Mouse (Mus musculus): ENCODE data around the gene Acer1. TPM values are rescaled to one million over a fixed set of nuclear protein-coding genes. Genes with fewer than 3 reads are reported as not detected.
A peak's percentile ranks its signal among the peaks of the same experiment; 100 is the strongest.

Acer1 gene
- polyA plus RNA-seq (2015; fragmentation: Nextera tagmentation; extraction: Ambion mirVana) = not detected in 2 replicates

- H3K27ac ChIP-seq (ENCODE audit: low read length) = no peak within 1 kb of the TSS
- H3K9me3 ChIP-seq (replicated peaks; ENCODE audit: control insufficient read depth, low read length, poor library complexity, severe bottlenecking) = no peaks in the 10 kb centered on the region
- no peaks in the 10 kb centered on the region for H3K27me3 ChIP-seq (ENCODE audit: control insufficient read depth, insufficient read depth, low read depth, low read length)
- H3K4me1 ChIP-seq (ENCODE audit: control insufficient read depth, insufficient read depth, low read length) = no peaks in the 10 kb centered on the region
- H3K36me3 ChIP-seq (ENCODE audit: control insufficient read depth, insufficient read depth, low read length) = no peaks in the 10 kb centered on the region
- no peak within 1 kb of the TSS for H3K9ac ChIP-seq (ENCODE audit: low read depth, low read length)
- H3K4me2 ChIP-seq (ENCODE audit: low read length) = no peak within 1 kb of the TSS
- 76% methylated on average over 5 of the region's 5 CpGs for WGBS
- H3K4me3 ChIP-seq (ENCODE audit: low read depth, low read length) = no peak within 1 kb of the TSS
- no peak for ATAC-seq
These were observed at the start of gene Acer1 for GRCm38 (mm10) chr17:56982013-56982412. Acer1 (minus strand) TSS chr17:56982126.

GRCm38 (mm10) chr17:57030931-57031660 is 49.2 kb upstream of the Acer1 start, which contains the start of gene Khsrp:
Khsrp (minus strand) TSS chr17:57031522.
- H3K4me1 ChIP-seq (ENCODE audit: control insufficient read depth, insufficient read depth, low read length) = peaks cover 14% of the 10 kb centered on the region
- WGBS = under 1% methylated on average over 70 of the region's 99 CpGs
- ATAC-seq = no peak
- no peaks in the 10 kb centered on the region for H3K27me3 ChIP-seq (ENCODE audit: control insufficient read depth, insufficient read depth, low read depth, low read length)
- peaks cover 9% of the 10 kb centered on the region; the same call in 1 of the 2 replicates for H3K36me3 ChIP-seq (ENCODE audit: control insufficient read depth, insufficient read depth, low read length)
- peak within 1 kb of the TSS; percentile 87 for H3K4me2 ChIP-seq (ENCODE audit: low read length)
- H3K9me3 ChIP-seq (replicated peaks; ENCODE audit: control insufficient read depth, low read length, poor library complexity, severe bottlenecking) = no peaks in the 10 kb centered on the region
- H3K4me3 ChIP-seq (ENCODE audit: low read depth, low read length) = peak within 1 kb of the TSS; percentile 89
- H3K9ac ChIP-seq (ENCODE audit: low read depth, low read length) = peak within 1 kb of the TSS; percentile 80
- H3K27ac ChIP-seq (ENCODE audit: low read length) = peak within 1 kb of the TSS; percentile 86

DNA sequence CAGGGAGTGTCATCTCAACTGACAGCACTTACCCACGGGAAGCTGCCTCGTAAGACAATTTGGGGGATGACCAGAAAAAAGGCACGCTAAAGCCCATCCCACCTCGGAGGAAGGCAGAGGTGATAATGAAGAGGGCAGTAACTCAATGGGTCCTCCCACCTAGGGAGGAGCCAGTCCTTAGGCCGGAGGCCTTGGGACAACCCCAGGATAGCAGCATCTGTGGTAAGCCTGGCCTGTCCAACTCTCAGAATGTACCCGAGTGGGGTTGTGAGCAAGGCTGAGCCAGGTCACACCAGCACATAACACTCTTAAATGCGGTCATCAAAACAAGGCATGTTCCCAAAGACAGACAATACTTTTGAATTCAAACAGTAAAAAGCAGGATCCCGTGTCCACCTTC is 47.8 kb upstream of the Acer1 start:
- ATAC-seq = no peak
- Histone ChIP-seq H3K4me1 (ENCODE audit: control insufficient read depth, insufficient read depth, low read length) (peaks cover 14% of the 10 kb centered on the region), H3K9me3 (replicated peaks; ENCODE audit: control insufficient read depth, low read length, poor library complexity, severe bottlenecking) (no peaks in the 10 kb centered on the region), H3K27me3 (ENCODE audit: control insufficient read depth, insufficient read depth, low read depth, low read length) (no peaks in the 10 kb centered on the region), H3K9ac (ENCODE audit: low read depth, low read length) (0 out of 2 replicates have a peak overlapping the region, but pooled peaks have one; percentile 80), H3K4me3 (ENCODE audit: low read depth, low read length) (peak overlapping the region; percentile 89), H3K36me3 (ENCODE audit: control insufficient read depth, insufficient read depth, low read length) (peaks cover 18% of the 10 kb centered on the region), H3K4me2 (ENCODE audit: low read length) (peak overlapping the region; percentile 87), H3K27ac (ENCODE audit: low read length) (no peak overlapping the region)
- WGBS = 56% methylated on average over 8 of the region's 8 CpGs

DNA sequence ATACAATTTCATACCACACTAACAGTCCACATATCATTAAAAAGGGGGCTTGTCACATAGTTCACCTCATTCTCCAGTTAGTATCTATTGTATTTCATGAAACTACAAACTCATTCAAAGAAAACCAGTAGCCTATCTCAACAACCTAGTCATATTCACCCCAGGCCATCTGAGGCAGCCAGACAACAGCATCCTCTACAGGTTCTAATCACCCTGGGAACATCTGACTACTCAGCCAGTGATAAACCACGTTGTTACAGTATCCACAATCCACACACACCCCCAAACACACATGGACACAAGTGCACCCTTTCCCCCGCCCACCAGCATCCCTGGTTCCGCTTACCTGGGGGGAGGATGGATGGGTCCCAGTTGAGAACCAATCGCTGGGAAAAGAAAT is 45.5 kb upstream of the Acer1 start:
- Histone ChIP-seq H3K36me3 (ENCODE audit: control insufficient read depth, insufficient read depth, low read length) (peaks cover 38% of the 10 kb centered on the region), H3K4me1 (ENCODE audit: control insufficient read depth, insufficient read depth, low read length) (peaks cover 14% of the 10 kb centered on the region), H3K9ac (ENCODE audit: low read depth, low read length) (no peak overlapping the region), H3K4me2 (ENCODE audit: low read length) (no peak overlapping the region), H3K9me3 (replicated peaks; ENCODE audit: control insufficient read depth, low read length, poor library complexity, severe bottlenecking) (no peaks in the 10 kb centered on the region), H3K27me3 (ENCODE audit: control insufficient read depth, insufficient read depth, low read depth, low read length) (no peaks in the 10 kb centered on the region), H3K4me3 (ENCODE audit: low read depth, low read length) (no peak overlapping the region), H3K27ac (ENCODE audit: low read length) (no peak overlapping the region)
- WGBS = 90% methylated on average over 4 of the region's 4 CpGs
- ATAC-seq = no peak

GRCm38 (mm10) chr17:57020960-57021359 is 39.0 kb upstream of the Acer1 start:
- Histone ChIP-seq H3K4me1 (ENCODE audit: control insufficient read depth, insufficient read depth, low read length) (no peaks in the 10 kb centered on the region), H3K36me3 (ENCODE audit: control insufficient read depth, insufficient read depth, low read length) (peaks cover 41% of the 10 kb centered on the region), H3K4me3 (ENCODE audit: low read depth, low read length) (no peak overlapping the region), H3K4me2 (ENCODE audit: low read length) (no peak overlapping the region), H3K27ac (ENCODE audit: low read length) (no peak overlapping the region), H3K9me3 (replicated peaks; ENCODE audit: control insufficient read depth, low read length, poor library complexity, severe bottlenecking) (no peaks in the 10 kb centered on the region), H3K9ac (ENCODE audit: low read depth, low read length) (no peak overlapping the region), H3K27me3 (ENCODE audit: control insufficient read depth, insufficient read depth, low read depth, low read length) (no peaks in the 10 kb centered on the region)
- 95% methylated on average over 5 of the region's 5 CpGs for WGBS
- ATAC-seq = no peak

DNA sequence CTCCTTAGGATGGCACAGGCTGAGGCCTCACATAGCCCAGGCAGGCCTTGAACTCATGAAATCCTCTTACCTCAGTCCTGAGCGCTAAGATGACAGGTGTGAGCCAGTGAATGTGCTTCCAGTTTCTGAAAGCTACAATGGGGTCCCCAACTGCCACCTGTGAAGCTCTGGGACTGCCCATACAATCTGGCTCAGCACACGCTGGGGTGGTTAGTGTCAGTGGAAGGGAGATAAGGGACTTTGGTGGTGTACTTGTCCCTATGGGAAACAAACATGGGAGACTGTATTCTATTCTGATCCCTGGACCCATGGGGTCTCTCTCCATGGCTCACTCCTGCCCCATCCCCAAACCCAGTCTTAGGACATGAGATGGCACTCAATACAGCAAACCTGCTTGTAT is 37.8 kb upstream of the Acer1 start:
- ATAC-seq = no peak
- Histone ChIP-seq H3K9ac (ENCODE audit: low read depth, low read length) (no peak overlapping the region), H3K4me3 (ENCODE audit: low read depth, low read length) (no peak overlapping the region), H3K4me1 (ENCODE audit: control insufficient read depth, insufficient read depth, low read length) (no peaks in the 10 kb centered on the region), H3K36me3 (ENCODE audit: control insufficient read depth, insufficient read depth, low read length) (peaks cover 32% of the 10 kb centered on the region), H3K27me3 (ENCODE audit: control insufficient read depth, insufficient read depth, low read depth, low read length) (no peaks in the 10 kb centered on the region), H3K4me2 (ENCODE audit: low read length) (no peak overlapping the region), H3K27ac (ENCODE audit: low read length) (no peak overlapping the region), H3K9me3 (replicated peaks; ENCODE audit: control insufficient read depth, low read length, poor library complexity, severe bottlenecking) (no peaks in the 10 kb centered on the region)
- 75% methylated on average over 2 of the region's 2 CpGs for WGBS

DNA sequence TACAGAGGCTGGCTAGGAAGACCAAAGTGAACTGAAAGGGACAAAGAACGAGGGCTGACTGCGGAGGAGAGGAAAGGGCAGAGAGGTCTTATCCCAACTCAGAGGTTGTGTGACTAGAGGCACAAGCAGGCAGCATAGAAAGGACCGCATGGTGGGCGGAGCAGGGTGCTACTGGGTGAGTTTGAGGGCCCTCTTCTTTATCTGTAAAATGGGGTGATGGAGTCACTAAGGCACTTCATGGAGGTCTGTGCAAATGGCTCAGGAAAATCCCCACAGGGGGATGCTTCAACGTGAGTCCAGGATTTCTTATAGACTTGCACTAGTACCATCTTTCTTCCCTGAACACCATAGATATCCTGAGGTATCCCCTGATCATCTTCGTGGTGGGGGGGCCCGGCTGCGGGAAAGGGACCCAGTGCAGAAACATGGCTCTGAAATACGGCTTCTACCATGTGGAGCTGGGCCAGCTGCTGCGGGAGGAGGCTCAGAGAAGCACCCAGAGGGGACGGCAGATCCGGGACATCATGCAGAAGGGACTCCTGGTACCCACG is 30.4 kb upstream of the Acer1 start:
- H3K9me3 ChIP-seq (replicated peaks; ENCODE audit: control insufficient read depth, low read length, poor library complexity, severe bottlenecking) = no peaks in the 10 kb centered on the region
- H3K27me3 ChIP-seq (ENCODE audit: control insufficient read depth, insufficient read depth, low read depth, low read length) = no peaks in the 10 kb centered on the region
- H3K4me2 ChIP-seq (ENCODE audit: low read length) = peak overlapping the region; percentile 72
- peak overlapping the region; percentile 76 for H3K4me3 ChIP-seq (ENCODE audit: low read depth, low read length)
- 69% methylated on average over 13 of the region's 13 CpGs for WGBS
- peaks cover 16% of the 10 kb centered on the region for H3K4me1 ChIP-seq (ENCODE audit: control insufficient read depth, insufficient read depth, low read length)
- H3K9ac ChIP-seq (ENCODE audit: low read depth, low read length) = 0 out of 2 replicates have a peak overlapping the region, but pooled peaks have one; percentile 89
- peak; percentile 2; the same call in 1 of the 2 replicates for ATAC-seq
- peaks cover 3% of the 10 kb centered on the region for H3K36me3 ChIP-seq (ENCODE audit: control insufficient read depth, insufficient read depth, low read length)
- H3K27ac ChIP-seq (ENCODE audit: low read length) = peak overlapping the region; percentile 99

DNA sequence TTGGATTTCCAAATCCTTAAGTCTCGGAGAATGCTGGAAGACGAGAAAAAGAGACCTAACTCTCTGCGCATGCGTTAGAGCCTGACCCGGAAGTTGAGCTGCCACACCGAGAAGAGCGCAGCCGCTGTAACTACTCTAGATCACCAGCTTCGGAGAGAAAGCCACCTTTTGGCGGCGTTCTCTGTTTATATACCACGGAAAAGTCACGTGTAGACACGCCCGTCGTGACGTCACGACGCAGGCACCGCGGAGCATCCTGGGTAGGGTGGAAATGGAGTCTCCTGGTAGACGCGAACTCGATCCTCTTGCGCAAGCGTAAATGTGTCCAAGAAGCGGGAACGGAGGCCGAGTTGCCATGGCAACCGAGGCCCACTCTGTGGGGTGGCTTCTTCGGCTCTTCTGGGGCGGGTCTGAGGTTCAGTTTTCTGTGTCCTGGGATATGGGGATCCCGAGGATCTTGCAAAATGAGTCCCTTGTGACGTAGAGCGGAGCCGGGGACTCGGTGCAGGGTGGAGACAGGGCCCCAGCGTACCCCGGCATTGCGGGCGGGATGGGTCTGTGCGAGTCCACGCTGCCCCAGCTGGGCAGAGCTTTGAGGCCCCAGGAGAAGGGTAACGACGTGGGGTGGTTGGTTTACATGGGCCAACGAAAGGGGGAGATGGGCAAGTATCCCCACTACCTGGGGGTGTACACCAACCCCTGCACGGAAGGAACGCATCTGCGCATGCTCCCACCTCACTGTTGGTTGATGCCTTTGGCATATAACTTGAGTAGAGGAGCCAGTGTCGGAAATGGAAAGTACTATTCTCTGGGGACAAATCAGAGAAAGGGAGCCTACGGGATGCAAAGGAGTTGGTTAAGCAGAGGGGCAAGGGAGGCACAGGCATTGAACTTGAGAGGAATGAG is 29.6 kb upstream of the Acer1 start, which contains the start of the genes Gtf2f1 and Gm17949:
TSS of gene Gtf2f1 (minus strand) at position 53 of the 906 bp plus-strand sequence.
TSS of gene Gm17949 (plus strand) at position 234 of the 906 bp plus-strand sequence.
- H3K27ac ChIP-seq (ENCODE audit: low read length) = peak within 1 kb of the TSS; percentile 99
- H3K4me2 ChIP-seq (ENCODE audit: low read length) = peak within 1 kb of the TSS; percentile 91
- WGBS = under 1% methylated on average over 51 of the region's 51 CpGs
- peaks cover 16% of the 10 kb centered on the region for H3K4me1 ChIP-seq (ENCODE audit: control insufficient read depth, insufficient read depth, low read length)
- H3K27me3 ChIP-seq (ENCODE audit: control insufficient read depth, insufficient read depth, low read depth, low read length) = no peaks in the 10 kb centered on the region
- H3K4me3 ChIP-seq (ENCODE audit: low read depth, low read length) = peak within 1 kb of the TSS; percentile 76
- peaks cover 10% of the 10 kb centered on the region for H3K36me3 ChIP-seq (ENCODE audit: control insufficient read depth, insufficient read depth, low read length)
- no peaks in the 10 kb centered on the region for H3K9me3 ChIP-seq (replicated peaks; ENCODE audit: control insufficient read depth, low read length, poor library complexity, severe bottlenecking)
- ATAC-seq = peak; percentile 92
- H3K9ac ChIP-seq (ENCODE audit: low read depth, low read length) = peak within 1 kb of the TSS; percentile 89

Data from midbrain, embryonic 16.5 days (tissue).